Mouse (Mus musculus) spleen, embryonic (tissue): ENCODE results near the gene Prrt3.

Source experiments
- CTCF ChIA-PET: fragments of 350-600 bp; sonication (Branson Sonifier 250); formaldehyde crosslinking; loops from one replicate; lab custom pipeline; 2022; lab: Charles Lee

Prrt3 gene

DNA sequence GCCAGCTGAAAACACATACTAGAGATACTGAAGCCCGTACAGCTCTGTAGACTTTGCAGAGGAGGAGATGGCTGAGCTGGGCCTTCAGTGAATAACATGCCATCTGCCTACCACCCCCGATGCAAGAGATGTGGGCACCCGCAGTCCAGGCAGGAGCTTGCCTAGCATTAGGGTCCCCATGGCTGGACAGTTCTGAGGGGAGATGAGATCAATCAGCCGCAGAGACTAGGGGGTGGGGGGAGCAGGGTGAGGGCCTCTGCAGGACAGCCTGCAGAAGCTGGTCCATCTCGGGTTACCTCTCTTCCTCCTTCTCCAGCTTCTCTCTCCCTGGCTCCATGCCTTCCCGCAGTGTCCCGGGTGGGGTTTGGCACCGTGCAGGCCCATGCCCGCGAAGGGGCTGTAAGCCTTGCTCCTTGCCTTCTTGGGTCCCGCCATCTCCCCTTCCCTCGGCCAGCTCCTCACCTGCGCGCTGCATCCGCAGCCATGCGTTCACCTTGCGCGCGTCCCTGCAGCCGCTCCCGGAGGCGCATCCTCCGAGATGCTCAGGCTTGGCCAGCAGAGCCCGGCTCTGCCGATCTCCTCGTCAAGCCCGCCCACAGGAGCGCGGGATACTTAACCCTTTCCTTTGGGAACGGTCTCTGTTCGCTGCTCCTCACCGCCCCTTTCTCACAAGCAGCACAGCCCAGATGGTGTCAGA lies at the start of gene Prrt3:
Gene Prrt3 (minus strand): TSS at position 544 of the 697 bp plus-strand sequence.
- CTCF ChIA-PET, result no interaction called here

DNA sequence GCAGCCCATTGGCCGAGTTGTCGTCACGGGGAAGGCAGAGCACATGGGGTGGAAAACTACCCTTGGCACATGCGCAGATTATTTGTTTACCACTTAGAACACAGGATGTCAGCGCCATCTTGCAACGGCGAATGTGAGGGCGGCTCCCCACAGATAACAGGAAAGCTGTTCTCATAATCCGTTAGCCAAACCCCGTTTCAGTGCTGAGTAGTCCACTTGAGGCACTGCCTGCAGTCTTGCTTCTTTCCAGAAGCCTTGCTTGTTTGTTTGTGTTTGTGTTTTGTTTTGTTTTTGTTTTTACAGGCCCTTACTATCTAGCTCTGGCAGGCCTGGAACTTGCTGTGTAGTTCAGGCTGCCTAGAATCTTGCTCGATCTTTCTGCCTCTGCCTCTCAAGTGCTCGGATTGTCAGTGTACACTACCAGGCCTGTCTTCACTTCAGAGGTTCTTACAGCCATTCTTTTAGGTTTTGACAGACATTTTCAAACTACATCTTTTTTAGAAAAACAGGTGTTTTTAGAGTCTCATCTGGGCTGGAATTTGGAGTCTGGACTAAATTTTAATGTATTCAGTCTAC lies 42.3 kb upstream of the Prrt3 start:
- CTCF ChIA-PET, result no interaction called here

- CTCF ChIA-PET, result no interaction called here
Observed at GRCm38 (mm10) chr6:113541610-113542009, 39.9 kb upstream of the Prrt3 start.

DNA sequence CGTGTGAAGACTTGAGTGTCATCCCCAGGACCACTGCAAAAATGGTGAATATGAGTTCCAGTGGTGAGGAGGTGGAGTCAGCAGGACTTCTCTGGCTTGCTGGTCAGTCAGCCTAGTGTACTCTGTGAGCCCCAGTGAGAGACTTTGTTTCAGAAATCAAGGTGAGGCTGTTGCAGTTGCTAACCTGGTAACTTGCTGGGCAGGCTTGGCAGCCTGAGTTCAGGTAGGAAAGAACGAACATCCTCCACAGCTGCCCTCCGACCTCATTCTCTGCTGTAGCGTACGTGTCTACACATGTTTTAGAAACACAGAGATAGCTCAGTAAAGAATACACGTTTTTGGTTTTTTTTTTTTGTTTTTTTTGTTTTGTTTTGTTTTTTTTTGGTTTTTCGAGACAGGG lies 33.2 kb upstream of the Prrt3 start:
- CTCF ChIA-PET, result no interaction called here

DNA sequence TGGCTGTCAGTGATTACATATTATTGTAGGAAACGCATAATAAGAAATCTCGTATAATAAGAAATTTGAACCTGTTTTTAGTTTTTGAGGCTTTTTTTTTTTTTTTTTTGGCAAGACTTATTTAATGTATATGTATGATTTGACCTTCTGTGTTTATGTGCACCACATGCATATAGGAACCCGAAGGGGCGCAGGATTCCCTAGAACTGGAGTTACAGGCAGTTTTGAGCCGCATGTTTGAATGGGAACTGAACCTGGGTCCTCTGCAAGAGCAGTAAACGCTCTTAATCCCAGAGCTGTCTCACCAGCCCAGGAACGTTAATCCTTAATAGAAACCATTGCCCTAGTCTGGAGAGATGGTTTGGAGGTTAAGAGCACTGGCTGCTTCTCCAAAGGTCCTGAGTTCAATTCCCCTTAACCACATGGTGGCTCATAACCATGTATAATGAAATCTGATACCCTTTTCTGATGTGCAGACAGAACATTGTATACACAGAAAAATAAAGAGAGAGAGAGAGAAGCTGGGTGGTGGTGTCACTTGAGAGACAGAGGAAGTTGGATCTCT lies 30.2 kb upstream of the Prrt3 start:
- CTCF ChIA-PET, result no interaction called here

GRCm38 (mm10) chr6:113530932-113531839 lies 29.5 kb upstream of the Prrt3 start, which contains the start of the genes Emc3 and Fancd2:
TSS of gene Emc3 (minus strand) at chr6:113531652.
TSS of gene Fancd2 (plus strand) at chr6:113531682.
- CTCF ChIA-PET, result no interaction called here

- CTCF ChIA-PET, result no interaction called here
Observed at GRCm38 (mm10) chr6:113523420-113523819, 21.7 kb upstream of the Prrt3 start.

GRCm38 (mm10) chr6:113522310-113522709 lies 20.6 kb upstream of the Prrt3 start:
- CTCF ChIA-PET, result no interaction called here

DNA sequence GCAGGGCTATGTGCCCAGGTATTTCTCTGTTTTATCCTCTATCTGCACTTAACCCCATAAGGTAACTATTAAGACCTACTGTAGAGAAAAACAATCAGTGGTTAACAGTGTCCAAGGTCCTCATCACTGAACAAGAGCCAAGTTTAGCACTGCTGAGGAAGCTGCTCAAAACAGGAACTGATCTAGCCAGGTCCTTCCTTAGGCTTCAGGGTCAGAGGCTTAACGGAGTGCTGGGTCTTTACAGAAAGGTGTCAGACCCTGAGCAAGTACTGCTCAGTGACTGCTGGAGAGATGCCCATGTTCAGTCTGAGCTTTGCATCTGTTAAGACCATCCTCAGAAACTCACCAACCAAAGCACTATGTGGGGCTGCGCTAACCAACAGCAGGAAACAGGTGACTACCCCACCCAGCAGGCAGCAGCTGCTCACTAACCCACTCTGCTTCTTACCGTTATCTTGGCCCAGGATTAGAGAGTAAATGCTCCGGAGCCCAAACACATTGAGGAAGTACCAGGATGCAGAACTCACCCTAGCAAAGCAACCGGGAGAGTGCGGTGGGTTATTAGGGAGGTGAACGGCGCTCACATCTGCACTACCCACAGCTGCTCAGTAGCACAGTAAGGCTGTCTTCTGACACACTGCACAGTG lies 15.8 kb upstream of the Prrt3 start:
- CTCF ChIA-PET, result no interaction called here

GRCm38 (mm10) chr6:113514600-113514999 lies 12.9 kb upstream of the Prrt3 start:
- CTCF ChIA-PET, result no interaction called here

DNA sequence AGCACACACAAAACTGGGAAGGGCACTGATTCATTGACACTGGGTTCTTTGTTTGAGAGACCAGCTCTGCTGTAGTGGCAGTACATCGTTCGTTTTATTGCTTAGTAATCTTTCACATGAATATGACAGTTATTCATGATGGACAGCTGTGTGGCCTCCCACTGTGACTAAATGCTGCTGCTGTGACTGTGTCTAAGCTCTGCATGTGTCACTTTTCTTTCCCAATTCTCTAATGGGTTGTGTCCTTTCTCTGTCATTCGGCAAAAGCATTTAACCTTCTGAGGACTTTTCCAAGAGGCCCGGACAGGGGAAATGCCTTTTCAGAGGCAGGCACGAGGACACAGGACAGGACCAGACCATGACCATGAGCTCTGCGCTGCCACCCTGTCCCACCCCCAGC lies 12.2 kb upstream of the Prrt3 start:
- CTCF ChIA-PET, result no interaction called here

DNA sequence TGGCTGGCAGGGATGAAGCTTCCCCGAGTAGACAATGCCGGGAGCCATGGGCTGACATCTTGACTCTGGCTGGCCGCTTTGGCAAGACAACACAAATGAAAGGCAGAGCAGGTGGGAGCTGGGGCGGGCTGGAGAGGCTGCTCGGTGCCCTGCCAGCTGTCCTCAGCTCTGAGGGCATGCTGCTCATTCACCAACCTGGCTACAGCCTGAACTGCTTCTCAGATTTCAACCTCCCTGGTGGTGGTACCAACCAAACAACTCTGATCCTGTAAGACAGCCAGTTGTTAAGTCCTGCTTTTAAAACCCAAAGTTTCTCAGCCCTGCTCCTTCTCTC lies 7.2 kb upstream of the Prrt3 start:
- CTCF ChIA-PET, result no interaction called here

DNA sequence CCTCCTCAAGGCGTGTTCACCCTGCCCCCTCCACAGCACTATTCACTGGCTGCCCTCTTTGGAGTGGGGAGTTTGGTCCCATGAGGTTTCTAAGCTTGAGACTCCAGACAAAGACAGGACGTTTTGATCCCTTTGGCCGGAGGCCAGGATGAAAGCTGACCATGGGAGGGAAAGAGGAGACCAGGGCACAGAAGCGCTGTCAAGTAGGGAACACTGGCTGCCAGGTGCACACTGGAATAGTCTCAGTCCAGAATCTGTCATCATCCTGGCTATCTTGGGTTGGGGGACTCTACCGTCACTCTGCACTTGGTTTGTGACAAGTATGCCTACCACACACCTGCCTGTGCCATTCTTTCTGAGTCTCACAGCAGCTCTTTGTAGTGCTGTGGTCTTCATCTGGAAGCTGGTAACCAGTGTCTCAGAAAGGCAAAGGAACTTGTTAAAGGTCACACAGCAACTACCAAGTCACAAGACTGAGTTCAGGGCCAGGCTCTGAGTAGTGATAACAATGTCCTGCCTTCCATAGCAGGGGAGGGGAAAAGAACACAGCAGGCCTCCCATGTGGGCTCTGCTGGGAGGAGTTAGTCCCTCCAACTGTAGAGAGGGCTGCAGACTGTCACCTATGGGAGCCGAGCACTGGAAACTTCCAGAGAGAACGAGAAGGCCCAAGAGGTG lies 6.7 kb upstream of the Prrt3 start:
- CTCF ChIA-PET, result no interaction called here

- CTCF ChIA-PET, result no interaction called here
Observed at GRCm38 (mm10) chr6:113507130-113507529, 5.4 kb upstream of the Prrt3 start.

DNA sequence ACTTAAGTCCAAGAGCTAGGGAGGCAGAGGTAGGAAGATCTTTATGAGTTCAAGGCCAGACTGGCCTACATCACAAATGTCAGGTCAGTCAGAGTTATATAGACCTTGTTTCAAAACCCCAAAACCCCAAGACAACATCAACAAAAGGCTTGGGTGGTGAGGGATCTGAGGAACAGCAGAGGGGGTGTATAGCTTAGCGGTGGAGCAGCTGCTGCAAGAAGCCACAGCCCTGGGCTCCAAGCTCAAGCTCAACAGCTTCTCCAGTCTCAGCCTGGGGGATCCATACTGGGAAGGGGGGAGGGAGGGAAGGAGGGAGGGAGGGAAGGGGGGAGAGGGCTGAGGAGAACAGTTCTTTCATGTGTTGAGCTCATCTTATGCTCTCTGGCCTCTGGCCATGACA lies 4.0 kb upstream of the Prrt3 start:
- CTCF ChIA-PET, result no interaction called here

GRCm38 (mm10) chr6:113502801-113503200 lies 1.1 kb upstream of the Prrt3 start:
- CTCF ChIA-PET, result no interaction called here

- CTCF ChIA-PET, result no interaction called here
Observed at GRCm38 (mm10) chr6:113499346-113499745, 2.4 kb downstream of the Prrt3 start.

- CTCF ChIA-PET, result interaction anchor here (2.1 kb wide), 1 partner anchor 13 kb away, joined by 10 read pairs; the partner anchor contains the start of gene Creld1
Observed at GRCm38 (mm10) chr6:113495071-113495675, 6.6 kb downstream of the Prrt3 start.

DNA sequence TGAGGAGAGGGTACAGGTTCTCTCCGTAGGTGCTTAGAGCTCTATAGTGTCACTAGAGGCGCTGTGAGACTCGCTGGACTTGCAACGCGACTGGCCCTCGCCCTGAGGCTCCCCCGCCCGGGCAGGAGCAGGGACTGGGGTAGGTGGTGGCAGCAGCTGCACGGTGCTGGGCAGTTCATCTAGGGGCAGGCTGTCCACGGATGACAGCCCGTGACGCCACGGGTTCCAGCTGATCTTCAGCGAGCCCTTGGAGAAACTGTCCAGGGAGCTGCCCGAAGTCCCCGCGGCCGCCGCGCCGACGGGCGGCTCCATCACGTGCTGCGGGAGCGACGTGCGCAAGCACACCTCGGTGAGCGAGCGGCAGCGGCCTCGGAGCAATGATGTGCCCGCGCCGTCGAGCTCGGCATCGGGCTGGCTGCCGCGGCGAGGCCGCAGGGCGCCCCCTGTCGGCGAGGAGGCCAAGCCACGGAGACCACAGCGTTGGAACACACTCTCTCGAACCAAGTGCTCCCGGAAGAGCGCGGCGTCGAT lies 7.4 kb downstream of the Prrt3 start:
- CTCF ChIA-PET, result interaction anchor here (0.7 to 2.1 kb wide), 2 partner anchors 12 to 35 kb away, joined by 5 to 10 read pairs; partner anchors contain the start of gene Creld1
